Mouse (Mus musculus) intestine, postnatal 0 days (tissue): ENCODE measurements around the gene Kcng4. TPM values are rescaled to one million over a fixed set of nuclear protein-coding genes. Genes with fewer than 3 reads are reported as not detected.

Source experiments
- ATAC-seq: fragments of 200-750 bp; cut with Nextera tagmentation; 2 replicates; pipeline ENCODE4 v1.8.0; 2017; ENCODE audit warnings: mild to moderate bottlenecking, moderate TSS enrichment, moderate library complexity
- H3K27ac ChIP-seq: fragments of 300-500 bp; sonication (generic); 2 replicates; pipeline ENCODE4 v1.5.1; 2014; ENCODE audit warnings: mild to moderate bottlenecking, low read depth, low read length, moderate library complexity
- H3K27me3 ChIP-seq: fragments of 300-500 bp; sonication (generic); replicated peaks from 2 replicates; pipeline ENCODE4 v1.6.1; 2014; ENCODE audit warnings: low read length, mixed read lengths; ENCODE audit not compliant: control insufficient read depth, insufficient read depth
- H3K36me3 ChIP-seq: fragments of 300-500 bp; sonication (generic); 2 replicates; pipeline ENCODE4 v1.6.1; 2014; ENCODE audit warnings: mild to moderate bottlenecking, moderate library complexity; ENCODE audit not compliant: control insufficient read depth, insufficient read depth
- H3K4me1 ChIP-seq: fragments of 300-500 bp; sonication (generic); replicated peaks from 2 replicates; pipeline ENCODE4 v1.6.1; 2014; ENCODE audit warnings: antibody characterized with exemption, low read length, mixed read lengths; ENCODE audit not compliant: control insufficient read depth, insufficient read depth
- H3K4me2 ChIP-seq: fragments of 300-500 bp; sonication (generic); replicated peaks from 2 replicates; pipeline ENCODE4 v1.6.1; 2014; ENCODE audit warnings: low read depth, mild to moderate bottlenecking, moderate library complexity
- H3K4me3 ChIP-seq: fragments of 300-500 bp; sonication (generic); 2 replicates; pipeline ENCODE4 v1.5.1; 2014; ENCODE audit warnings: low read depth, low read length
- H3K9ac ChIP-seq: fragments of 300-500 bp; sonication (generic); 2 replicates; pipeline ENCODE4 v1.6.1; 2014; ENCODE audit warnings: mild to moderate bottlenecking, low read depth, low read length
- H3K9me3 ChIP-seq: fragments of 300-500 bp; sonication (generic); 2 replicates; pipeline ENCODE4 v1.6.1; 2016; ENCODE audit warnings: mixed run types; ENCODE audit not compliant: control insufficient read depth
- CTCF ChIP-seq: sonication (generic); IDR thresholded peaks from 2 replicates; pipeline ENCODE4 v1.5.1; 2016; ENCODE audit warnings: low read depth, mild to moderate bottlenecking, control low read depth, antibody characterized with exemption, moderate library complexity
- WGBS: fragments of 180-500 bp; shearing (Covaris S2); extraction: QIAGEN DNeasy Blood & Tissue Kit; methylation state at CpG from one replicate; pipeline ENCODE4 v1.1.7; 2014; 5-methylcytosine and 5-hydroxymethylcytosine counted together
- polyA plus RNA-seq: library from polyadenylated mRNA; unstranded; fragments of >200 nt; fragmentation: Nextera tagmentation; extraction: Ambion mirVana; gene quantifications from 2 replicates; pipeline ENCODE4 v1.2.1, GENCODE M21; 2015

The Kcng4 gene
- polyA plus RNA-seq, 1 experiment from 2014 or later, result 0.34 TPM

DNA sequence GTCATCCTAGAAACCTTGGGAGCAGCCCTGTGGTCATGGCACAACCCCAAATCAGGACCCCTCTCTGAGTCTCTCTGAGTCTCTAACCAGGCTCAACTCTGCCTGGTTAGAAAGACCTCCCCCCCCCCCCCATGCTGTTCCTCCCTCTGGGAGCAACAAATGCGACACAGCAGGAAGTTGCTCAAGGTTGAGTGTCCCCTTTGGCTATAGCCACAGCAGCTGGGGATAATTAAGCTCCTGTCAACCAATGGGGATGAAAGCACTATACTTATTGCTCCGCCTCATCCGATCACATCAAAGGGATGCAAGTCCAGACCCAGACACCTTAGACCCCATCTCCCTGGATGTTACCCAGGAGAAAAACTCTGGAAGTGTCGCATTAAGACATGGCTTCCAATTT lies 12.9 kb downstream of the Kcng4 start:
- no peak overlapping the region for H3K9ac ChIP-seq
- TF ChIP-seq CTCF, result no peak
- H3K27me3 ChIP-seq, result no peaks in the 10 kb centered on the region
- no peak overlapping the region for H3K4me3 ChIP-seq
- H3K4me2 ChIP-seq, result no peak overlapping the region
- ATAC-seq, result no peak
- 74% methylated on average over 4 of the region's 4 CpGs for WGBS
- H3K27ac ChIP-seq, result no peak overlapping the region
- no peaks in the 10 kb centered on the region for H3K36me3 ChIP-seq
- peaks cover 4% of the 10 kb centered on the region; the same call in 1 of the 2 replicates for H3K4me1 ChIP-seq
- no peaks in the 10 kb centered on the region for H3K9me3 ChIP-seq

DNA sequence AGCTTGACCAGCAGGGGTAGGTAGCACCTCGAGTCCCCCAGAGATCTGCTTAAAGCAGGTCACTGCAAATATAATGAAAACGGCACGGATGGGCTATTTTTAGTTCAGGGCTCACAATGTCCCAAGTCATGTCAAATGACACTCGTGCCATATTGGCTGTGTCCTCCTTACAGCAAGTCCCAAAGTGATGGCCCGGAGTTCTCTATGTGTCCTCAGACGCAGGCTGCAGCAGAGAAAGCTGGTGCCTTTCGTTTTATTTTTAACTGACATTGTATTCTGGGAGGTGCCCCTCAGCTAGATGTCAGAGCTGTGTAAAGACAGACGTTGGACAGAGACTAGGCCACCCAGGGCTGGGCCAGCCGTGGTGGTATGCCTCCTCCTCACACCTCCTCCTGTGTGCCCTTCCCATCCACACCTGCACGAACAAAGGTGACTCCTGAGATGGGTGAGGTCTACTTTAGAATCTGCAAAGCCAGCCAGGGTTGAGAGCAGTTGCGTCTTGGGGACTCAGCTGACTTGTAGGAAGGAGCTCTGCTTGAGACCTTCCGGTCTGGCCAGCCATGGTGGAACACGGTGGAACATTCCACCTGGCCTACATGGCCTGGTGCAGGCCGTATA lies 14.5 kb downstream of the Kcng4 start:
- Histone ChIP-seq H3K9me3 (no peaks in the 10 kb centered on the region), H3K27me3 (no peaks in the 10 kb centered on the region), H3K27ac (no peak overlapping the region), H3K36me3 (no peaks in the 10 kb centered on the region), H3K4me1 (no peaks in the 10 kb centered on the region), H3K9ac (no peak overlapping the region), H3K4me2 (no peak overlapping the region), H3K4me3 (no peak overlapping the region)
- WGBS, result 78% methylated on average over 14 of the region's 14 CpGs
- no peak for ATAC-seq
- no peak for TF ChIP-seq CTCF

DNA sequence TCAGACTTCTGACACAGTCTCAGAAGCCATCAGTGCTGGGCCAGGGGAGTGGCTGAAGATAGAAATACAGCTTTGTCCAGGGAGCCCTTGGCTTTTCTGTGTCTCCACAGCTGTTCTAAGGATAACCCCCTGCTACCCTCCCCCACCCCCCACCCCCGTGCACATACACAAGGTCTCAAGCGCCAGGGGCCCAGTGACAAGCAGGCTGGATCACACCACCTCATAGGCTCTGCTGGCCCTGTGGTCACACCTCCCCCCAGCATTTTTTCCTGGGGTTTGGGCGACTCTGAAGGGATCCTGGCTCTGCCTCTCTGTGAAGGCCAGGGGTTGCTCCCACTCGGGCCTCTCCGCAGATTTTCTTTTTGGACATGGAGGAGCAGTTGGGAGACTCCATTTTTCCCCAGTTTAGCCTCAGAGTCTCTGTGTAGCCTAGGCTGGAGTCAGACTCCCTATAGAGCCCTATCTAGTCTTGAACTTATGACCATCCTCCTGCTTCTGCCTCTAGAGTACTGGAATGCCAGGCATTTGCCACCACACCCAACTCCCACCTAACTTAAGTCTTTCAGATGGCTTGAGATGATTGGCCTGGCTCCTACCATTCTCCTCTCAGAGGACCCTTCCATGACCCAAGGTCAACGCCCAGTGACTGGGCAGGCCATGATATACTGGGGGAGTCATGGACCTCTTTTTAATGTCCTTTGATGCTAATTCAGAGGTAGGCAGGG lies 15.2 kb downstream of the Kcng4 start:
- WGBS, result 76% methylated on average over 6 of the region's 6 CpGs
- Histone ChIP-seq H3K36me3 (no peaks in the 10 kb centered on the region), H3K4me1 (no peaks in the 10 kb centered on the region), H3K27ac (no peak overlapping the region), H3K4me3 (no peak overlapping the region), H3K9ac (no peak overlapping the region), H3K27me3 (no peaks in the 10 kb centered on the region), H3K9me3 (no peaks in the 10 kb centered on the region), H3K4me2 (no peak overlapping the region)
- ATAC-seq, result no peak
- no peak for TF ChIP-seq CTCF

DNA sequence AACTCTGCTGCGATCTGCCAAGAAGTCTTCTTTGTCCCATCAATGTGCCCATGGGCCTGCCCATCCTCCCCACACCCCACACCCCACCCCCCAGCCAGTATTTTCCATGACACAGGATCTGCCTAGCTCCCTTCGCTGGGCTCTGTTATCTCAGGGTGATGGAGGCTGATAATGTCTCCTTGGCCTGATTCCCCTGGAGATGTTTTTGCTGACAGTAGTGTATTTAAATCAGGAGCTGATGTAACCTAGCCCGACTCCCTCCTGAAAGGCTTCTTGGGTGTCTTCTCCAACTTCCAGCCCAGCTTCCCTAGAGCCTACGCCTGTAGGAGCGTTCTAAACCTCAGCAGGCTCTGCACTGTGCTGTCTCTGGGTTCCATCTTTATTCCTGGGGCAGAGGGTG lies 16.6 kb downstream of the Kcng4 start:
- H3K9me3 ChIP-seq, result no peaks in the 10 kb centered on the region
- TF ChIP-seq CTCF, result no peak
- no peak for ATAC-seq

DNA sequence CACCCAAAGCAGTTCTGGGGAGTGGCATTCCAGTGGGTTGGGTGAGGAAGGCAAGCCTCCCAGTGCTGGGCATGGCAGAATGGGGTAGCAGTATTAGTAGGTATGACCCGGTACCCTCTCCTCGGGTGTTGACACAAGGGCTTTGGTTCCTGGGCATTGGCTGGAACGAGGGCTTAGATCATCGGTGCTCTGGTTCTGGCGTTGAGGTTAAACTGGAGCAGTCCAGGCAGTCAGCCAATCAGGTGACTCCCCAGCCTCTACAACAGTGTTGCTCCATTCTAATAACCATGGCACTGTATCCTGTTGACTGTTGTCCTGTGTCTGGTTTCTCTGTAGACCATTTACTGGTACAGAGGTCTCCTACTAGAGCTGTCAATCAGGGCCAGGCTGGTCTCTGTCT lies 17.9 kb downstream of the Kcng4 start:
- no peaks in the 10 kb centered on the region for H3K4me1 ChIP-seq
- no peaks in the 10 kb centered on the region for H3K27me3 ChIP-seq
- WGBS, result 88% methylated on average over 5 of the region's 5 CpGs
- H3K4me3 ChIP-seq, result no peak overlapping the region
- ATAC-seq, result no peak
- H3K9me3 ChIP-seq, result no peaks in the 10 kb centered on the region
- H3K27ac ChIP-seq, result no peak overlapping the region
- H3K36me3 ChIP-seq, result no peaks in the 10 kb centered on the region
- H3K4me2 ChIP-seq, result no peak overlapping the region
- no peak for TF ChIP-seq CTCF
- H3K9ac ChIP-seq, result no peak overlapping the region

More for the DNA sequence above, 16.6 kb downstream of the Kcng4 start:
- Histone ChIP-seq H3K4me3 (no peak overlapping the region), H3K27me3 (no peaks in the 10 kb centered on the region), H3K4me2 (no peak overlapping the region), H3K9ac (no peak overlapping the region), H3K36me3 (no peaks in the 10 kb centered on the region), H3K27ac (no peak overlapping the region), H3K4me1 (no peaks in the 10 kb centered on the region)
- 53% methylated on average over 5 of the region's 5 CpGs for WGBS

DNA sequence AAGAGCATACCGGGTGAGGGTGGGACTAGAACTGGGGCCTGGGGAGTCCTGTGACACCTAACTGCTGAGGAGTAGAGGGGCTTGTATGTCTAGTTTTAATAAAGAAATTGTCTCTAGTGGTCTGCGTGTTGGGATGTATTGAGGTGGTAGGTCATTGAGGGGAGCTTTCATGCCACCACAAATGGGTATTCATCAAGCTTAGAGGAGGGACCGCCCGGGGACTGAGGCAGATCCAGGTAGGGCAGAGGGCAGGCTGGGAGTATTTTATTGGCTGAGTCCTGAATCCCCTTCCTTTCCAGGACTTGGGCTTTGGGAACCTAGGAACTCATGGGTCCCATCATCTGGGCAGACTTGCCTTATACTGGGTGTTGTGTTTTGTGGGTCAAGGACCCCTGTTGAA lies 18.7 kb downstream of the Kcng4 start:
- Histone ChIP-seq H3K27me3 (no peaks in the 10 kb centered on the region; the same call in 1 of the 2 replicates), H3K4me3 (no peak overlapping the region), H3K9ac (no peak overlapping the region), H3K27ac (no peak overlapping the region), H3K9me3 (no peaks in the 10 kb centered on the region), H3K4me2 (no peak overlapping the region), H3K4me1 (no peaks in the 10 kb centered on the region), H3K36me3 (no peaks in the 10 kb centered on the region)
- no peak for TF ChIP-seq CTCF
- ATAC-seq, result no peak
- WGBS, result 91% methylated on average over 4 of the region's 4 CpGs
